Mouse (Mus musculus): ENCODE results near the gene Apopt1. TPM values are rescaled to one million over a fixed set of nuclear protein-coding genes. Genes with fewer than 3 reads are reported as not detected.
A peak's percentile ranks its signal among the peaks of the same experiment; 100 is the strongest.

Gene Apopt1
- polyA plus RNA-seq, 1 experiment from 2014 or later = 57.8 TPM

DNA sequence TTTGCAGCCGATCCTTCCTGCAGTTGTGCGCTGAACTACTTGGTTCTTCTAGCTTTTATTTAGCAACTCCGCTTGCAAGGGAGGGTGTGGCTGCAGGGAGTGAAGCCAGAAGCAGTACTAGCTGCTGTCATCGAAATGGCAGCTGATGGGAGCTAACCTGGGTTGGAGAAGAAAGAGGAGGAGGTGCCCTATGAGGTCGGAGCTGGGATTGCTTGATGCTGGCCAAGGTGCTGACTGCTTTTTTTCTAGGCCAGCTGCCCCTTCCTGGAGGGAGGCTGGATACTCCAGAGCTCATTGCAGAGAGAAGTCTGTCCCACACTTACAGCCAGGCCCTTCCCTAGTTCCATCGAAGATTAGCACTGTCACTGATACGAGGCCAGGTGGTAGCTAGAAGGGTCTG, 34.1 kb upstream of the Apopt1 start:
- Histone ChIP-seq H3K4me1 (replicated peaks; ENCODE audit: insufficient read depth, low read length) (peaks cover 6% of the 10 kb centered on the region; the same call in 1 of the 2 replicates), H3K27me3 (ENCODE audit: insufficient read depth, low read length) (peaks cover 2% of the 10 kb centered on the region; the same call in 1 of the 2 replicates), H3K4me3 (replicated peaks; ENCODE audit: low read depth, low read length) (peak overlapping the region; percentile 89), H3K9me3 (replicated peaks; ENCODE audit: low read length) (no peaks in the 10 kb centered on the region), H3K27ac (no peak overlapping the region), H3K36me3 (ENCODE audit: insufficient read depth, low read length) (0 out of 2 replicates have a peak, but pooled peaks cover under 1% of the 10 kb centered on the region), H3K9ac (ENCODE audit: low read depth, low read length) (peak overlapping the region; percentile 59; the same call in 1 of the 2 replicates), H3K4me2 (ENCODE audit: low read length) (peak overlapping the region; percentile 88)
- TF ChIP-seq CTCF (IDR thresholded peaks at IDR 0.05; ENCODE audit: low read depth) = no peak
- DNase-seq (ENCODE audit: low spot score) (no peak), ATAC-seq (replicated peaks; ENCODE audit: low FRiP score, low read depth) (no peak)
- WGBS = 49% methylated on average over 7 of the region's 7 CpGs

DNA sequence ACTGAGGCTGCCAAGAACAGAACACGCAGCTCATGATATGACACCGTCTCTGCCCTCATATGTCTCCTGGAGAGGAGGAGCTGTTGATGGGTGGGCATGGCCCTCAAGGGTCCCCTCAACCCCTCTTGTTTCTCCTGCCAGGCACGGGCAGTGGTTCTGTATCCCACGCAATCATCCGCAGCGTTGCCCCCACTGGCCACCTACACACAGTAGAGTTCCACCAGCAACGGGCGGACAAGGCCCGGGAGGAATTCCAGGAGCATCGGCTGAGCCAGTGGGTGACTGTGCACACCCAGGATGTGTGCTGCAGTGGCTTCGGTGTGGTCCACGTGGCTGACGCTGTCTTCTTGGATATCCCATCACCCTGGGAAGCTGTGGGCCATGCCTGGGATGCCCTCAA, 32.4 kb upstream of the Apopt1 start:
- ATAC-seq (replicated peaks; ENCODE audit: low FRiP score, low read depth) (no peak), DNase-seq (ENCODE audit: low spot score) (no peak)
- H3K4me2 ChIP-seq (ENCODE audit: low read length) = no peak overlapping the region
- H3K27me3 ChIP-seq (ENCODE audit: insufficient read depth, low read length) = no peaks in the 10 kb centered on the region
- H3K36me3 ChIP-seq (ENCODE audit: insufficient read depth, low read length) = 0 out of 2 replicates have a peak, but pooled peaks cover 3% of the 10 kb centered on the region
- no peak overlapping the region for H3K4me3 ChIP-seq (replicated peaks; ENCODE audit: low read depth, low read length)
- TF ChIP-seq CTCF (IDR thresholded peaks at IDR 0.05; ENCODE audit: low read depth) = no peak
- H3K9ac ChIP-seq (ENCODE audit: low read depth, low read length) = no peak overlapping the region
- WGBS = 97% methylated on average over 13 of the region's 13 CpGs
- peaks cover 6% of the 10 kb centered on the region; the same call in 1 of the 2 replicates for H3K4me1 ChIP-seq (replicated peaks; ENCODE audit: insufficient read depth, low read length)
- H3K27ac ChIP-seq = no peak overlapping the region
- H3K9me3 ChIP-seq (replicated peaks; ENCODE audit: low read length) = no peaks in the 10 kb centered on the region

DNA sequence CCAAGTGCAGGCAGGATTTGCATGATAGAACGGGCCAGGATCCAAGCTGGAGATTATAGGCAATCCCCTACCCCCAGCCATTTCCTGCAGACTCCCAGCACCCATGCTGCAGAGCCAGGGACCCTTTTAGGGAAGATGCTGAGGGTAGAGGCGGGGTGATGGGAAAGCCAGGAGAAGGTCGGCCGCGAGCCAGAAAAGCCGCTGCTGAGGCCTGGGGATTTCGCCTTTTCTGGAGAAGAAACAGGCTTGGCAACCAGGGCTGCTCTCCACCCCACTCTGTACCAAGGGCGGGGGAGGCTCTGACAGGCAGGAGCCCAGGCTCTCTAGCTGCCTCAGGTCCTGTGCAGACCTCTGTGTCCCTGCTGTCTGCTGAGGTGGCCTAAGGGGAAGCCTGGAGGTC, 31.8 kb upstream of the Apopt1 start:
- no peak for DNase-seq (ENCODE audit: low spot score)

DNA sequence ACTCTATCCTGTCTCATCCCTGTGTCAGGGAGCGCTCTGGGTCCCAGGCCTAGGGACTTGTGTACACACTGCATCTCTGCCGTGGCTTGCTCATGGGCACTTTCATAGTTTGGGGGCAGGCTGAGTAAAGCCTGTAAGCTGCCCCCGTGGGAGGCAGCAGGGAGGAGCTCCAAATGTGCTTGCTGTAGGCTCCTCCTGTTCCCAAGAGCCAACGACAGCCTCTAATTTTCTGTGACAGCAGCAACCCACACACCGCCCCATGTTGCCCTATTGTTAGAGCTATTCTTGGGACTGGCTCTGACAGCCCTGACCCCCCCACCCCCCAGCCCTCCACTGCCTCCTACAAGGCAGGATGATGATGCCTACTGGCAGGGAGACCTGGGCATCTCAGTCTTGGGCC, 31.1 kb upstream of the Apopt1 start:
- H3K4me1 ChIP-seq (replicated peaks; ENCODE audit: insufficient read depth, low read length) = peaks cover 8% of the 10 kb centered on the region; the same call in 1 of the 2 replicates
- H3K9me3 ChIP-seq (replicated peaks; ENCODE audit: low read length) = no peaks in the 10 kb centered on the region
- H3K27ac ChIP-seq = no peak overlapping the region
- H3K27me3 ChIP-seq (ENCODE audit: insufficient read depth, low read length) = no peaks in the 10 kb centered on the region
- ATAC-seq (replicated peaks; ENCODE audit: low FRiP score, low read depth) = no peak
- H3K9ac ChIP-seq (ENCODE audit: low read depth, low read length) = no peak overlapping the region
- 0 out of 2 replicates have a peak, but pooled peaks cover 3% of the 10 kb centered on the region for H3K36me3 ChIP-seq (ENCODE audit: insufficient read depth, low read length)
- H3K4me3 ChIP-seq (replicated peaks; ENCODE audit: low read depth, low read length) = no peak overlapping the region
- no peak for DNase-seq (ENCODE audit: low spot score)
- no peak overlapping the region for H3K4me2 ChIP-seq (ENCODE audit: low read length)
- WGBS = 68% methylated on average over 5 of the region's 5 CpGs
- no peak for TF ChIP-seq CTCF (IDR thresholded peaks at IDR 0.05; ENCODE audit: low read depth)

More for the DNA sequence above, 31.8 kb upstream of the Apopt1 start:
- Histone ChIP-seq H3K4me3 (replicated peaks; ENCODE audit: low read depth, low read length) (no peak overlapping the region), H3K9me3 (replicated peaks; ENCODE audit: low read length) (no peaks in the 10 kb centered on the region), H3K4me2 (ENCODE audit: low read length) (no peak overlapping the region), H3K27me3 (ENCODE audit: insufficient read depth, low read length) (no peaks in the 10 kb centered on the region), H3K4me1 (replicated peaks; ENCODE audit: insufficient read depth, low read length) (peaks cover 6% of the 10 kb centered on the region; the same call in 1 of the 2 replicates), H3K9ac (ENCODE audit: low read depth, low read length) (no peak overlapping the region), H3K36me3 (ENCODE audit: insufficient read depth, low read length) (0 out of 2 replicates have a peak, but pooled peaks cover 3% of the 10 kb centered on the region), H3K27ac (no peak overlapping the region)
- 84% methylated on average over 8 of the region's 8 CpGs for WGBS
- no peak for ATAC-seq (replicated peaks; ENCODE audit: low FRiP score, low read depth)
- TF ChIP-seq CTCF (IDR thresholded peaks at IDR 0.05; ENCODE audit: low read depth) = no peak

GRCm38 (mm10) chr12:111682806-111683205, 30.3 kb upstream of the Apopt1 start:
- no peaks in the 10 kb centered on the region for H3K27me3 ChIP-seq (ENCODE audit: insufficient read depth, low read length)
- no peak overlapping the region for H3K4me3 ChIP-seq (replicated peaks; ENCODE audit: low read depth, low read length)
- H3K4me1 ChIP-seq (replicated peaks; ENCODE audit: insufficient read depth, low read length) = peaks cover 10% of the 10 kb centered on the region
- 66% methylated on average over 5 of the region's 5 CpGs for WGBS
- ATAC-seq (replicated peaks; ENCODE audit: low FRiP score, low read depth) (no peak), DNase-seq (ENCODE audit: low spot score) (no peak)
- no peak overlapping the region for H3K4me2 ChIP-seq (ENCODE audit: low read length)
- H3K9me3 ChIP-seq (replicated peaks; ENCODE audit: low read length) = no peaks in the 10 kb centered on the region
- no peak overlapping the region for H3K9ac ChIP-seq (ENCODE audit: low read depth, low read length)
- H3K36me3 ChIP-seq (ENCODE audit: insufficient read depth, low read length) = 0 out of 2 replicates have a peak, but pooled peaks cover 3% of the 10 kb centered on the region
- no peak overlapping the region for H3K27ac ChIP-seq
- no peak for TF ChIP-seq CTCF (IDR thresholded peaks at IDR 0.05; ENCODE audit: low read depth)

DNA sequence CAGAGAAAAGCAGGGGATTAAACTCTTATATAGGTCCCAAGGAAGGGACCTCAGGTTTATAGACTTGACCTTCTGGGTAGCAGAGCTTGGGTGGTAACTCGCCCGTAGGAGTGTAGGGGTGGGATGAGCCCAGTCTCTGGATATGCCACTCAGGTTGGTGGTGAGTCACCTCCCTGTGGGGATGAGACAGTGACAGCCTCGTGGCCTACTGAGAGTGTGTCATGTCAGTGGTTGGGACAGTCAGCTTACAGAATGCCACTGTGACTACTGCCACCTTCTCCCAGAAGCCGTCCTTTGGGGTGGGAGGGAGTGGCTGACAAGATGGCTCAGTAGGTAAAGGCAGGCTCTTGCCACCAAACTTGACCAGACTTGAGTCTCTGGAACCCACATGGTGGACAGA, 26.7 kb upstream of the Apopt1 start:
- Histone ChIP-seq H3K9ac (ENCODE audit: low read depth, low read length) (no peak overlapping the region), H3K27ac (no peak overlapping the region), H3K9me3 (replicated peaks; ENCODE audit: low read length) (no peaks in the 10 kb centered on the region), H3K36me3 (ENCODE audit: insufficient read depth, low read length) (0 out of 2 replicates have a peak, but pooled peaks cover 3% of the 10 kb centered on the region), H3K4me3 (replicated peaks; ENCODE audit: low read depth, low read length) (no peak overlapping the region), H3K27me3 (ENCODE audit: insufficient read depth, low read length) (no peaks in the 10 kb centered on the region), H3K4me1 (replicated peaks; ENCODE audit: insufficient read depth, low read length) (peaks cover 21% of the 10 kb centered on the region), H3K4me2 (ENCODE audit: low read length) (no peak overlapping the region)
- WGBS = 75% methylated on average over 4 of the region's 4 CpGs
- TF ChIP-seq CTCF (IDR thresholded peaks at IDR 0.05; ENCODE audit: low read depth) = no peak
- no peak for DNase-seq (ENCODE audit: low spot score)
- ATAC-seq (replicated peaks; ENCODE audit: low FRiP score, low read depth) = no peak

Data from kidney, postnatal 0 days (tissue).